Mouse (Mus musculus) gonadal fat pad, adult 2 months (tissue): Measurements from ENCODE around the gene Med24. TPM values are rescaled to one million over a fixed set of nuclear protein-coding genes. Genes with fewer than 3 reads are reported as not detected.

Experiments used
- DNase-seq: peaks from one replicate; pipeline ENCODE4 v3.0.0-alpha.2; 2012; ENCODE audit warnings: low read depth
- polyA plus RNA-seq: library from polyadenylated mRNA; depleted of rRNA; stranded (reverse); fragments of >200 nt; gene quantifications from 2 replicates; pipeline ENCODE4 v1.2.3, GENCODE M21; 2012

Gene Med24
- polyA plus RNA-seq, 1 experiment: 77.3 TPM

GRCm38 (mm10) chr11:98765421-98766309 is 36.4 kb upstream of the Med24 start:
- no peak for DNase-seq

GRCm38 (mm10) chr11:98764746-98765145 is 35.5 kb upstream of the Med24 start:
- DNase-seq: no peak

- no peak for DNase-seq
These were observed 34.9 kb upstream of the Med24 start for GRCm38 (mm10) chr11:98764091-98764490.

DNA sequence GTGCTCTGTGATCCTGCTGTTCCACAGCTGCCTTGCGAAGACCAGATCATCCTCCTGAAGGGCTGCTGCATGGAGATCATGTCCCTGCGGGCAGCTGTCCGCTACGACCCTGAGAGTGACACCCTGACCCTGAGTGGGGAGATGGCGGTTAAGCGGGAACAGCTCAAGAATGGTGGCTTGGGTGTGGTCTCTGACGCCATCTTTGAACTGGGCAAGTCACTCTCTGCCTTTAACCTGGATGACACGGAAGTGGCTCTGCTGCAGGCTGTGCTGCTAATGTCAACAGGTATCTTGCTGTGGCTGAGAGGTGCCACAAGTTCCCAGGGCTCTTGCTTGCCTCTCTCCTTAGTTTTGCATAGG is 34.2 kb upstream of the Med24 start:
- no peak for DNase-seq

- DNase-seq: no peak
These were observed 33.7 kb upstream of the Med24 start for GRCm38 (mm10) chr11:98762756-98763501.

DNA sequence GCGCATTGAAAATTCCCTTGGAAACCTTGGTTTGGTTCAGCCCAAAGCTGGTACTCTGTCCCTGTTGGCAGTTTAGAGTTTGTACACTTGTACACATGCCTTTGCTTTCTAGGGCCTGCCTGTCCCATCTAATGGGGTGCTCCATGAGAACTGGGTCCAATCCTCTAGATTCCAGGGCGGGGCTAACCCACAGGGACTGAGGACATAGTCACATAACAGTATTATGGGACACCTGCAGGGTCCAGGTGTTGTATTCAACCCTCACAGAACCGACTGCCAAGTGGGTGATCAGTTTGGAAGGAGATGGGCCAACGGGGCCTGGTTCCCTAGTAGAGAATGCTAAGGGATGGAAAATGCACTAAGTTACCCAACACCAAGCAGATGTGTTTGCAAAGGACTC is 32.7 kb upstream of the Med24 start:
- DNase-seq: no peak

GRCm38 (mm10) chr11:98756711-98757110 is 27.5 kb upstream of the Med24 start:
- no peak for DNase-seq

DNA sequence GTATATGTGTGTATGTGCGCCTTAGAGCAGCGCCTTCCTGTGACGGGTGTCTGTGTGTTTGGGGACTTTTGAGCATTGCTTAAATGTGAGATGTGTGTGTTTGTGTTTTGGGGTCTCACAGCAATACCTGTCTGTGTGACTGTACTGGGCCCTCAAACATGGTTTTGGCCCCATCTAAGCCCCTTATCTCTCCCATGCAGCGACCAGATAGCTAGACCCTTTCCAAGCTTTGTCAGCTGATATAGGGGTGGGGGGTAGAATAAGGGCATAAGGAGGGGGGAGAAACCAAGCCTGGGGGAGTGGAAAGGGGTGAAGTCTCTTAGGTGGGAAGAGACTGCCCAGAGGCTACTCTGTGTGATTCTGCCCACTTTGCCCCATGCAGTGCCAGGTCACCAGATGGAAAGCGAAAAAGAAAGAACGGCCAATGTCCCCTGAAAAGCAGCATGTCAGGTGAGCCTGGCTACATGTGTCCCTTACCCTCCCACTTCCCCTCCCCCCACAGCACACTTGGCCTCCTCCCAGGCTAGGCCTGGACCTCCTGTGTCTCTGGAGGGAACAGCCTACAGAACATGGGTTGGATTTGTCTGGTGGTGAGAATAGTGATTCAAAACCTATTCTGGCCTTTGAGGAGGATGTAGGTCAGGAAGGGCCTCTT is 26.6 kb upstream of the Med24 start:
- no peak for DNase-seq

GRCm38 (mm10) chr11:98754621-98755181 is 25.5 kb upstream of the Med24 start:
- DNase-seq: no peak

- no peak for DNase-seq
These were observed 25.0 kb upstream of the Med24 start for GRCm38 (mm10) chr11:98754151-98754620.

DNA sequence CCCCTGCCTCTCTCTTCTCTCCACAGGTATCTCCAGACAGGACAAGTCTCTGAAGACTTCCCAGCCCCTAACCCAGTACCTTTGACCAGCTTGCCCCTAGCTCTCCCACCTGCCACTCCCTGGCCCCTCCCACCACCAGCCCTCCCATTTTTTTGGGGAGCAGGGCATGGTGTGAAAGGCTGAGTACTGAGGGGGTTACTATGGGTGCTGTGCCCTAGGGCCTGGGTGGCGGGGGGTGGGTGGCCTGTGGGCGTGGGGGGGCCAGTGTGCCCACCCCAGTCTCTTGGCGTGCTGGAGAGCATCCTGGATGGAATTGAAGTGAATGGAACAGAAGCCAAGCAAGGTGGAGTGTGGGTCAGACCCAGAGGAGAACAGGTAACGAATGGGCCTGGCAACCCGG is 24.0 kb upstream of the Med24 start:
- no peak for DNase-seq

DNA sequence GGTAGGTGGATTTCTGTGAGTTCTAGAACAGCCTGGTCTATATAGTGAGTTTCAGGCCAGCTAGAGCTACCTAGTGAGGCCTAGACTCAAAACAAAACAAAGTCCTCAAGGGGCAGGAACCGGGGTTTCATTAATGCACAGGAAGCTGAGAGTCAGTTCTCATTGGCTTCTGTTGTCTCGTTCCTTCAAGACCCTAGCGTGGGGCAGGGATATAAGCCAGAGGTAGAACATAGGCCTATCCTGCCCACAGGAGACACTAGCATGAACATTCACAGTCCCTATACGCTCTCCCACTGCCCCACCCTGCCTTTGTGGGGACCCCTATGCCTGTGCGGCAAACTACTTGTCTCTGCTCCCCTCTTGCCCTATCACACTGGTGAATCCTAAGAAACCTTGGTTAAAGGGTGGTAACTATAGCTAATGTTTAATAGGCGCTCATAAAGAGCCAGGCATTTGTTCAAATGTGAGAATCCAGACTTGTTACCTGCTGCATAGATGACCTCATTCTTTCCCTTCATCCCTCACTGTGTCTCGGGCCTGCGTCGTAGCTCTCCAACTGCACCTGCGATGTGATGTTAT is 23.4 kb upstream of the Med24 start:
- no peak for DNase-seq

GRCm38 (mm10) chr11:98751221-98751782 is 22.1 kb upstream of the Med24 start:
- no peak for DNase-seq

GRCm38 (mm10) chr11:98750351-98751201 is 21.3 kb upstream of the Med24 start:
- no peak for DNase-seq

DNA sequence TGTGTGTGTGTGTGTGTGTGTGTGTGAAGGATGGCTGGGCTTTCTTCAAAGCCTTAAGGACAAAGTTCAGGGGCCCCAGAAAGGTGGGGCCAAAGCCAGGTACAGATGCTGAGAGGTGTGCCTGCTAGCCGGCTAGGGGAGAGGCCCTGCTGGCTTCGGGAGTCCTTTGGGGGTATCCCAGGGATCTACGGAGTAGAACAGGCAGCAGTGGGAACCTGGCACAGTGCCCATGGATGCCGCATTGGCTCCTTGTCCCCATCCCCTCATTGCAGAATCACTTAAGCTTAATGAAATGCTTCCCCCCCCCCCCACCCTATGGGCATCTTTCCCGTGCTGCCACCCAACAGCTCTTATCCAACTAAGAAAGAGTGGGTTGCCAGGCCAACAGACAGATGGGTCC is 20.5 kb upstream of the Med24 start:
- DNase-seq: no peak

GRCm38 (mm10) chr11:98748506-98749416 is 19.5 kb upstream of the Med24 start:
- no peak for DNase-seq

DNA sequence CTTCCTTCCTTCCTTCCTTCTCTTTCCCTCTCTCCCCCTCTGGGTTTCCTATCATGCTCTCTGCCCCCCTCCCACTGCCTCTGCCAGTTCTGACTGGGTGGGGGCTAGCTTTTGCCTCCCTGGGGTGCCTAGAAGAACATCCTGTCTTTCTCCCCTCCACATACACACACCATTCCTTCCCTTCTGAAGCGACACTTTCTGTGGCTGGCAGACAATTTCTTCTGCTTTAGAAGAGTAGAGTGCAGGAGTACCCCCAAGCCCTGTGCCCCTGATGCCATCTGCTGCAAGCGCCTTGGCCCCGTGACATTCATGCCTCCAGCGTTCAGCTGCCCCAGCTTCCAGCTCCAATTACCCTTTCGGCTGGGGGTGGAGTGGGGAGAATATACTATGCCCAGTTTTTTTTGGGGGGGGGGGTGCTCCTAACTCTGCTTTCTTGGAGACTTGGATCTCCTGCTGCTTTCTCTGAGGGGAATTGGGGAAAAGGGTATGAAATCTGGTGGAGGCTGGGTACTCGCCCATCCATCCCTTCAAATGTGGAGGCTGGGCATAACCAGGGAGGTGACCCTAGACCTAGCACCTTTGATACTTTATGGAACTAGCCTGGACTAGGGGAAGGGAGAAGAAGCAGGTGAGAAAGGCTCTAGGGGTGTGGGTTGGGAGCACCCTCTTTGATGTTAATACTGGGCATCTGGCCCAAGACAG is 18.7 kb upstream of the Med24 start:
- DNase-seq: no peak

- no peak for DNase-seq
These were observed 17.8 kb upstream of the Med24 start for GRCm38 (mm10) chr11:98746855-98747693.
